Mouse (Mus musculus) brown adipose tissue, adult 24 weeks (tissue): ENCODE results near the gene Ncoa3. TPM values are rescaled to one million over a fixed set of nuclear protein-coding genes. Genes with fewer than 3 reads are reported as not detected.

Experiments
- H3K27ac ChIP-seq: fragments of 200-500 bp; replicated peaks from 2 replicates; pipeline ENCODE4 v1.5.1; 2012; ENCODE audit warnings: low read depth, mild to moderate bottlenecking, low read length
- H3K4me1 ChIP-seq: fragments of 200-500 bp; 2 replicates; pipeline ENCODE4 v1.6.1; 2012; ENCODE audit warnings: low read length, mixed read lengths; ENCODE audit not compliant: control insufficient read depth, insufficient read depth, insufficient read length
- H3K4me3 ChIP-seq: fragments of 200-500 bp; 2 replicates; pipeline ENCODE4 v1.5.1; 2012; ENCODE audit warnings: low read depth, mild to moderate bottlenecking, low read length, moderate library complexity; ENCODE audit not compliant: insufficient read depth
- polyA plus RNA-seq: library from polyadenylated mRNA; stranded (reverse); fragments of >200 nt; gene quantifications from 2 replicates; pipeline ENCODE4 v1.2.4, GENCODE M21; 2012; ENCODE audit not compliant: missing spikeins, insufficient read depth, insufficient read length

The Ncoa3 gene
- polyA plus RNA-seq, 1 experiment = 7.8 TPM

DNA sequence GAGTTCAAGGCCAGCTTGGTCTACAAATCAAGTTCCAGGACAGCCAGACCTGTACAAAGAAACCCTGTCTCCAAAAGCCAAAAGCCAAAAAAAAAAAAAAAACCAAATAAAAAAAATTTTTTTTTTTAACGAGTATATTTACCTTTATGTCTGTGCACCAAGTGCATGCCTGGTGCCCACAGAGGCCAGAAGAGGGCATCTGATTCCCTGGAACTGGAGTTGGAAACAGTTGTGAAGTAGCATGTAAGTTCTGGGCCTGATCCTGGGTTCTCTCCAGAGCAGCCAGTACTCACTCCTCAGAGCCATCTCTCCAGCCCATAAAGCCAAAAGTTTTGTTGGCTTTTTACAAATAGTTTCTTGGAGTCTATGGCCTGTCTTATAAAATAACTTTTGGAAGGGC is 10.6 kb downstream of the Ncoa3 start:
- peaks cover 30% of the 10 kb centered on the region for H3K4me1 ChIP-seq
- H3K4me3 ChIP-seq = no peak overlapping the region
- no peak overlapping the region for H3K27ac ChIP-seq

DNA sequence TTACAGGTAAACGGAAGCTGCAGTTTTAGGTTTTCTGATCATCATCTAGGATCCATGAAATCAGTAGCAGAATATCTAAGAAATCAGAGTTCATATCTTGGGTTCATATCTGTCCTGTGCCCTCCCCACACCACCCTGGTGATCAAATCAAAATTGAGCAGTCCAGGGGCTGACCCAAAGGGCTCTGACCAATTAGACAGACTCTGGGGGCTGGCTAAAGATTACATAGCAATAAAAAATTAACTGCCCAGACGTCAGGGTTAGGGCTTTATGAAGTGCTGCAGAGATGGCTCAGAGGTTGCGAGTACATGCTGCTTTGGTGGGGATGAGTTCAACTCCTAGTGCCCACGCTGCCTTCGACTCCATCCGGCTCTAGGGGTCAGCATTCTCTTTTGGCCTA is 14.6 kb downstream of the Ncoa3 start:
- no peak overlapping the region for H3K4me3 ChIP-seq
- H3K27ac ChIP-seq = no peak overlapping the region
- H3K4me1 ChIP-seq = peaks cover 30% of the 10 kb centered on the region

DNA sequence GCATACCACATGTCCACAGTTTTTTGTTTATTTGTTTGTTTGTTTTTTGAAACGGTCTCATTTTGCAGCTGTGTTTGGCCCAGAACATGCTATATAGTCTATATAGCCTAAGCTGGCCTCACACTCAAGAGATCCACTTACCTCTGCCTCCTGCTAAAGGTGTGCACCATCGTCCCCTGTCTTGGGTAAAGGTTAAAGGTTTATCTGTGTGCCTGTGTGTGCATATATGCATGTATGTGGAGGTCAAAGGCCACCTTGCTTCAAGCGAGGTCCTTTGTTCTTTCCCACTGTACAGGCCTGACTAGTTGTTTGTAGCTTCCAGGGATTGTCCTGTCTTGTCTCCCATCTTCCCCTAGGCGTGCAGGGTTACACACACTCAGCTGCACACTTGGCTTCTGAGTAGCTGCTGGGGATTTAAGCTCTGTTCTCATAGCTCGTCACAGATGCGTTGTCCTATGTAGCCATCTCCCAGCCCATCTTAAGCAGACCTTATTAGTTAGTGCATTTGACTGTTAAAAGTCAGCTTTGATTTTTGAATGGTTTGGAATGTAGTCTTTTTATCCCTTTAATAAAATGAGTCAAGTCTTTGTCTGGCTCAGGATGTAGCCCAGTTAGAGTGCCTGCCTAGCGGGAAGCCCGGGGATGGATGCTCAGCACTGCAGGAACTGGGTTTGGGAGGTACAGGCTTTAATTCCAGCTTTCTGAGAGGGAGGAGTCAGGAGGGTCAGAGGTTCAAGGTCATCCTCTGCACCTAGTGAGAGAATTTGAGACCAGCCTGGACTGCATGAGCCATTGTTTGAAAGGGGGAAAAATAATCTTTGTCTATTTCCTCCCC is 16.3 kb downstream of the Ncoa3 start:
- no peak overlapping the region for H3K4me3 ChIP-seq
- H3K4me1 ChIP-seq = peaks cover 30% of the 10 kb centered on the region
- no peak overlapping the region for H3K27ac ChIP-seq

DNA sequence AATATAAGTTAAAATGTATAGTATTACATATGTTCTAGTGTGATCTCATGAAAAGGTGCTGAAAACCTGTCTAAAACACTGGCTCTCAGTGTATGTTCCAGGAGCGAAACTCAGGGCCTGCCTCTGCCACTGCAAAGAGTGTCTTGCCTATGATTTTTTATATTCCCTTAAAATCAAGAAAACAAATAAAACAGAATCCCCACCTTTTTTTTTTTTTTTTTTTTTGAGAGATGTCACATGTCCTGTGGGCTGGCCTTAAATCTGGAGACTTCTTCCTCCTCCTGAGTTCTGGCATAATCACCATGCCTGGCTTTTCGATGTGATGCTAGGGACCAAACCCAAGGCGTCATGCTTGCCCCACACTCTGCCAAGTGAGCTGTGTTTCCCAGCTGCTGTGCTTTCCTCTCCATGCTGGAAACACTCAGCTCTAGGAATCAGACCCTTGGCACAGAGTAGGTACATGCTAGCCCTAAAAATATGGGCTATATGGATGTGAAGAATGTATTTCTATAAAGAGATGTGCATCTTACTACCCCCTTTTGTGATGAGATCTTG is 17.0 kb downstream of the Ncoa3 start:
- Histone ChIP-seq H3K27ac (0 out of 2 replicates have a peak overlapping the region, but pooled peaks have one; percentile 5), H3K4me1 (peaks cover 28% of the 10 kb centered on the region), H3K4me3 (no peak overlapping the region)

DNA sequence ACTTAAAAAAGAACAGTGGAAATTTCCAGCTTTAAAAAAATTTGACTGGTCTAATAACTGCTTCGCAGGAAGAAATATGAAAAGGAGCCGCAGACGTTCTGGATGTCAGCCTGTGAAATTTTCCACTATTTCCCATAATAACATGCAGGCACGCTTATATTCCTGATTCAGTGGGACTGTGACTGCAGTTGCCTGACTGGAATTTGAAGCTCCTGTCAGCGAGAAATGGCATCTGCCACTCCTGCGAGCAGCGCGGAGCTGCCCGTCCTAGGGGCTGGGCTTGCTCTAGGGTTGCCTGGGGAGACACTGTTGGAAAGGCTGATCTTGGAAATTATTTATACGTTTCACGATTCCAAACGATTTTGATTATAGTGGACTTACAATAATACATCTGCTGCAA is 17.9 kb downstream of the Ncoa3 start:
- H3K4me3 ChIP-seq = no peak overlapping the region
- H3K4me1 ChIP-seq = peaks cover 29% of the 10 kb centered on the region
- H3K27ac ChIP-seq = 0 out of 2 replicates have a peak overlapping the region, but pooled peaks have one; percentile 21

DNA sequence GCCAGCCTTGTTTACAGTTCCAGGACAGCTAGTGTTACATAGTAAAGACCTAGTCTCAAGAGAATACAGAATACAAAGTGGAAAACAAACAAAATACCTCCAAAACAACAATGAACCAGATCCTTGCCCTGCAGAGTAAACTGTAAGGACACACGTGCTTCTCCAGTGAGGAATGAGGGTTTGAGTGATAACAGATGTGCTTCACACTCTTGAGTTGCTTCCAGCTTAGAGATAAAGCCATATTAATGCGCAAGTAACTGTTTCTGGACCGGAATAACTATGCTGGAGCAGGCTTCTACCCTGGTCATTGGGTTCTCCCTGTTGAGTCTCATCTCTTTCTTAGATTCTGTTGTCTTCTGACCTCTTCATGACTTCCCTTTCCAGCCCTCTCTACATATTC is 19.0 kb downstream of the Ncoa3 start:
- H3K4me3 ChIP-seq = no peak overlapping the region
- peaks cover 27% of the 10 kb centered on the region for H3K4me1 ChIP-seq
- peak overlapping the region; percentile 42; the same call in 1 of the 2 replicates for H3K27ac ChIP-seq

DNA sequence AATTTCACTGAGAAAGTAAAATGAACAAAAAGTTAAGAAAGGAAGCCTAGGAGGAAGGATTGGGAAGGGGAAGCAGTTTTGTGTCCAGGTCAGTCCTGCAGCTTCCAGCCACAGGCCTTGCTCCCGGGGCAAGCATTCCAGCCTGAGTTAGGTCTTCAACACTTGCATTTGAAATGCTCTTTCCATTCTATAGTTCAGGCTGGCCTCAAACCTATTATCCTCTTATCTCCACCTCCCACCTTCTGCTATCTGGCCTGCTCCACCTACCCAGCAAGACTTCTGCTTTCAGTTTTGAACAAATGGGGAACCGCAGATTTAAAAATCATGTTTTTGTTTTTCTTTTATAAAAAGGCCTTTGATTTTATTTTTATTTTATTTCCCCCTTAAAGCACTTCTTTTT is 19.7 kb downstream of the Ncoa3 start:
- Histone ChIP-seq H3K4me3 (no peak overlapping the region), H3K27ac (peak overlapping the region; percentile 42; the same call in 1 of the 2 replicates)

DNA sequence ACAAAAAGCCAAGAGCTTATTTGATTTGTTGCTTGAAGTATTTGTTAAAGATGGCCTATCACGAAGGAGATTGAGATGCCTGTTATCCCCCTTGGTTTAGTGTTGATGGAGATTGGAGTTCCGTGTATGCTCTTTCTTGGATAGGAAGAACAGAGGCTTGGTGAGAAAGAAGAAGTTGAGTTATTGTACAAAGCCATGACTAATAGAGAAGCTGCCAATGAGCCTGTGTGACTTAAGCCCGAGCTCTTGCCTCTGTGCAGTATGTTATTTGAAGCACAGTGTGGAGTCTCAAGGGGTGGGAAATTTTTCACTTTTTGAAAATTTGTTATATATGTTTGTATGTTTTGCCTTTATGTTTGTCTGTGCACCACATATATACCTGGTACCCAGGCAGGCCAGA is 26.3 kb downstream of the Ncoa3 start:
- H3K4me3 ChIP-seq = no peak overlapping the region
- no peak overlapping the region for H3K27ac ChIP-seq
- H3K4me1 ChIP-seq = peaks cover 19% of the 10 kb centered on the region

More for the DNA sequence above, 19.7 kb downstream of the Ncoa3 start:
- peaks cover 27% of the 10 kb centered on the region for H3K4me1 ChIP-seq

DNA sequence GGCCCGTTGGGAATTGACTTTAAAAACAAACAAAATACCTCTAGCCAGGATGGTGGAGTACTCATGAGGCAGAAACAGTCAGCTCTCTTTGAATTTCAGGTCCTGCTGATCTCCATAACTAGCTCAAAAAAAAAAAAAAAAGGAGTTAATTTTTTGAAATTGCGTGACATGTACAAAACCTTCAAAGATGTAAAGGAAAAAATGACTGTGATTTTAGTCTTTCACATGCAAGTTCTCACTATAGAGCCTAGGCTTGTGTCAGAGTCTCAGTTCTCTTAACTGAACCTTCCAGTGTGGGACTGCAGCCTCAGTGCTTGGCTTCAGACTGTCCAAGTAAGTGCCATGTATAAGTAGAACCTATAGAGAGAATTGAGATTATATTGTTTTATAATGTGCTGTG is 27.6 kb downstream of the Ncoa3 start:
- Histone ChIP-seq H3K27ac (no peak overlapping the region), H3K4me3 (no peak overlapping the region), H3K4me1 (peaks cover 26% of the 10 kb centered on the region)

DNA sequence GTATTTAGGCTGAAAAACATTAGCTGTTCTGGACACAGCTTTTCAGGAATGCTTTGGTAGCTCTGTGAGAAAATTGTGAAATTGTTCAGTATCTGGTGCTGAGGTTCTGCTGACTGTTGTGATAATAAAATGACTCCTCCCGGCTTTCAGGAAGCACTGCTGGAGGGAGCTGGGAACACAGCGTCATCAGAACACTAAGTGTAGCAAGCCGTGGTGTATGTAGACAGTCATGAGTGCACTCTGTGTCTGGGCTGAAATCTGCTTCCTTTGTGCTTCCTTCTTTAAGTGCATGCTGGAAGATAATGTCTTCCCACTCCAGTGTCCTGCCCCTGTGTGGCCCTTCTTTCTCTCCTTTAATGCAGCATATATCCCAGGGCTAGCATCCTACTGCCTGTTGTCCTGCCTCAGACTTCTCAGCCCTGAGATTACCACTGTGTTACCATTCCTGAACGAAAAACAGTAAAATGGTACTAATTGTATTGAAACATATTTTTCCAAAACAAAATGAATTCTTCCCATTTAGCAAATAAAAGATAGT is 28.7 kb downstream of the Ncoa3 start:
- H3K4me3 ChIP-seq = no peak overlapping the region
- peaks cover 31% of the 10 kb centered on the region for H3K4me1 ChIP-seq
- 0 out of 2 replicates have a peak overlapping the region, but pooled peaks have one; percentile 38 for H3K27ac ChIP-seq

DNA sequence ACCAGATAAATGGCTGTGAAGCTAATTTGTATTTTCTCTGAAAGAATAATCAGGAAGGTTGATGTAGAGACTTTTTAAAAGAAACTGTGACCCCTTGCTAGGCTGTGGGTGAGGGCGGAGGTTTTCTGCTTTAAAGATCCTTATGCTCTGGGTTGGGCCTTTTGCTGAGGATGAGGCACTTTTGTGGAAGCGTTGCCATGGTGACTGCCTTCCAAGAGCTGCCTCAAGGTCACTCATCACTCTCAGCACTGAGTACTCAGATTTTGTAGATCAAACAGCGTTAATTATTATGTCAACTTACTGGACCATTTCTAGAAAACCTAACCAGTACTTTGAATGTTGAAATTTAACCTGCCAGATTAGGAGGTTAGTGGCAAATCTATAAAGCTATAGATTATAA is 29.2 kb downstream of the Ncoa3 start:
- H3K4me1 ChIP-seq = peaks cover 31% of the 10 kb centered on the region
- H3K27ac ChIP-seq = no peak overlapping the region

DNA sequence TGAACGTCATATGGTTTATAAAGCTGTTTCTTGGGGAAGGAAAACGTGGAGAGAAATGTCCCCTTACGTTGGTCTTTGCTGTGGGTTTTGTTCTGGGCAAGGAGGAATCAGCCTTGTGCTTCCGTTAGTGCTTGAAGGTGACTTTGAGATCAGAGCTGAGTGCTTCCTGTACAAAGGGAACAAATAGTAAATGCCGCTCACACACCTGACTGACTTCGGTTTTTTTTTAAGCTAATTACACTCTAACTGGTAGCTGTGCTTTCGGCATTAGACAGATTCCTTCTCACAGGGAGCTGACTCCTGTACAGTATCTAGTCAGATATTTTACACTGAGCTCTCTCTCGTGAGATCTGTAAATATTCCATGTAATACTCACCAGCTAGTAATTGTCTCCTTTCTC is 29.9 kb downstream of the Ncoa3 start:
- H3K4me1 ChIP-seq = peaks cover 31% of the 10 kb centered on the region

More for the DNA sequence above, 29.2 kb downstream of the Ncoa3 start:
- no peak overlapping the region for H3K4me3 ChIP-seq

DNA sequence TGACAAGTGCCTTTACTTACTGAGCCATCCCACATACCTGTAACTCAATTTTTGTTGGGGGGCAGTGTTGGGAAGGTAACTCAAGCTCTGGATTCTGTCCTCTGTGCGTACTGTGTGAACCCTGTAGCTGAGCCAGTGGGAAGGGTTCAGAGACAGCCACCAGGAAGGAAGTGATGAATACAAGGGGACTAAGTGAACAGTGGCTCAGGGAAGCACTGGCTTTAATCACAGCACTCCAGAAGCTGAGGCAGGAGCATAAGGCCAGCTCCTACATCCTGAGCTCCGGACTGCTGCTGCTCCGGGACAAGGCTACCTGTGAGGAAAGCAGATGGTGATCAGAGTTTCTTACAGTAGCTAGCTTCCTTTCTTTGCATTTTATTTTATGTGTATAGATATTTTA is 31.6 kb downstream of the Ncoa3 start:
- H3K4me3 ChIP-seq = no peak overlapping the region
- peak overlapping the region; percentile 23 for H3K27ac ChIP-seq
- peaks cover 33% of the 10 kb centered on the region for H3K4me1 ChIP-seq

More for the DNA sequence above, 29.9 kb downstream of the Ncoa3 start:
- Histone ChIP-seq H3K27ac (peak overlapping the region; percentile 27), H3K4me3 (no peak overlapping the region)

DNA sequence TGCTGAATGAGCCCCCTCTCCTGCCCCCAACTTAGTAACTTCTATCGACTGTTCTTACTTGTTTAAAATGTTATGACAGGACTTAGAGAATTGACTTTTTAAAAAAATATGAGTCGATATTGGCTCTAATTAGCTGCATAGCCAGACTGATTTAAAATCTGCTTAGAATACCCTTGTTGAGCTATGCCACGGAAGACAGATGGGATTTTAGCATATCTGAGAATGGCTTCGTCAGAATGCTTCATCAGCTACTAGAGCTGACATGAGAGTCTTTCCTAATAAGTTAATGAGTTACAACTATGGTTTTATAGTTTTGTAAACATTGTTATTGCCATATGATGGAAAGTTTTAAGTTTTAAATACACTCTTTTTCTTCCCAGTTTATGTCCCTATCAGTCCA is 32.2 kb downstream of the Ncoa3 start:
- no peak overlapping the region for H3K4me3 ChIP-seq
- peak overlapping the region; percentile 23; the same call in 1 of the 2 replicates for H3K27ac ChIP-seq
- H3K4me1 ChIP-seq = peaks cover 35% of the 10 kb centered on the region

DNA sequence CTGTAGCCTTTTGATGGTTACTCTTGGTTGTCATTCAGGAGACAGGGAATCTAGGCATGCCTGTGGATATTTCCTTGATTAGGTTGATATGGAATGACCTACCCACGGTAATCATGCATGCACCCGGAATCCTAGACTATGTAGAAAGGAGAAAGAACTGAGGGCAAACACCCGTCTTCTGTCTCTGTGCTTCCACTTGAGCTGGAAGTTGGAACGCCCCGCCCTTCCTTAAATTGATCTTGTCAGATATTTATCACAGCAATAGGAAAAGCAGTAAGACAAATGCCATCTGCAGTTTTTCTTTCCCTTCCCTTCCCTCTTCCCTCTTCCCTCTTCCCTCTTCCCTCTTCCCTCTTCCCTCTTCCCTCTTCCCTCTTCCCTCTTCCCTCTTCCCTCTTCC is 33.5 kb downstream of the Ncoa3 start:
- Histone ChIP-seq H3K27ac (0 out of 2 replicates have a peak overlapping the region, but pooled peaks have one; percentile 39), H3K4me1 (peaks cover 33% of the 10 kb centered on the region), H3K4me3 (no peak overlapping the region)
